Mouse (Mus musculus) liver, embryonic 12.5 days (tissue): ENCODE data around the gene Psmb3. TPM values are rescaled to one million over a fixed set of nuclear protein-coding genes. Genes with fewer than 3 reads are reported as not detected.
"Not testable (repeated sequence)": the region's sequence is repeated elsewhere in the genome, so short reads cannot be mapped to it uniquely, and the experiment has no call there.

Source experiments
- ATAC-seq: fragments of 200-750 bp; cut with Nextera tagmentation; 2 replicates; pipeline ENCODE4 v1.8.0; 2017; ENCODE audit warnings: moderate number of reproducible peaks, mild to moderate bottlenecking, moderate library complexity
- H3K27ac ChIP-seq: fragments of 300-500 bp; sonication (generic); 2 replicates; pipeline ENCODE4 v1.5.1; 2016; ENCODE audit warnings: mild to moderate bottlenecking
- H3K27me3 ChIP-seq: fragments of 300-500 bp; sonication (generic); replicated peaks from 2 replicates; pipeline ENCODE4 v1.6.1; 2016; ENCODE audit warnings: mild to moderate bottlenecking, moderate library complexity
- H3K36me3 ChIP-seq: fragments of 300-500 bp; sonication (generic); 2 replicates; pipeline ENCODE4 v1.6.1; 2016; ENCODE audit warnings: mild to moderate bottlenecking, moderate library complexity
- H3K4me1 ChIP-seq: fragments of 300-500 bp; sonication (generic); 2 replicates; pipeline ENCODE4 v1.6.1; 2016
- H3K4me2 ChIP-seq: fragments of 300-500 bp; sonication (generic); 2 replicates; pipeline ENCODE4 v1.6.1; 2016; ENCODE audit warnings: mild to moderate bottlenecking, moderate library complexity
- H3K4me3 ChIP-seq: fragments of 300-500 bp; sonication (generic); 2 replicates; pipeline ENCODE4 v1.5.1; 2016; ENCODE audit warnings: mild to moderate bottlenecking, moderate library complexity
- H3K9ac ChIP-seq: fragments of 300-500 bp; sonication (generic); 2 replicates; pipeline ENCODE4 v1.6.1; 2016; ENCODE audit warnings: mild to moderate bottlenecking, moderate library complexity
- H3K9me3 ChIP-seq: fragments of 300-500 bp; sonication (generic); replicated peaks from 2 replicates; pipeline ENCODE4 v1.6.1; 2016; ENCODE audit warnings: mild to moderate bottlenecking, moderate library complexity
- WGBS: fragments of 180-500 bp; shearing (Covaris S2); methylation state at CpG from one replicate; pipeline ENCODE4 v1.1.7; 2016; ENCODE audit not compliant: insufficient replicate concordance; 5-methylcytosine and 5-hydroxymethylcytosine counted together
- polyA plus RNA-seq: library from polyadenylated mRNA; unstranded; fragments of >200 nt; fragmentation: Nextera tagmentation; extraction: Ambion mirVana; gene quantifications from 2 replicates; pipeline ENCODE4 v1.2.1, GENCODE M21; 2016

Gene Psmb3
- polyA plus RNA-seq, 1 experiment from 2014 or later: 370 TPM

DNA sequence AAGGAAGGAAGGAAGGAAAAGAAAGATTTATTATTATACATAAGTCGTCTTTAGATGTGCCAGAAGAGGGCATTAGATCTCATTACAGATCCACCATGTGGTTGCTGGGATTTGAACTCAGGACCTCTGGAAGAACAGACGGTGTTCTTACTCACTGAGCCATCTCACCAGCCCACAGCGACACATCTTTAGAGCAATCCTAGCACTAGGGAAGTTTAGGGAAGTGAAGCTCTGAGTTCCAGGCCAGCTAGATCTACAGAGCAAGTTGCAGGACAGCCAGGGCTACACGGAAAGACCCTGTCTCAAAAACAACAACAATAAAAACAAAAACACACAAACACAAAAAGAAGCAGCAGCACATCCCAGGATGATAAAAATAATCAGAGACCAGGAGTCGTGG is 31.6 kb downstream of the Psmb3 start:
- not testable (repeated sequence) for H3K4me1 ChIP-seq, H3K4me3 ChIP-seq, H3K9ac ChIP-seq, H3K27ac ChIP-seq, H3K9me3 ChIP-seq, H3K4me2 ChIP-seq, ATAC-seq, H3K27me3 ChIP-seq
- 52% methylated on average over 5 of the region's 5 CpGs for WGBS
- peaks cover 29% of the 10 kb centered on the region for H3K36me3 ChIP-seq

DNA sequence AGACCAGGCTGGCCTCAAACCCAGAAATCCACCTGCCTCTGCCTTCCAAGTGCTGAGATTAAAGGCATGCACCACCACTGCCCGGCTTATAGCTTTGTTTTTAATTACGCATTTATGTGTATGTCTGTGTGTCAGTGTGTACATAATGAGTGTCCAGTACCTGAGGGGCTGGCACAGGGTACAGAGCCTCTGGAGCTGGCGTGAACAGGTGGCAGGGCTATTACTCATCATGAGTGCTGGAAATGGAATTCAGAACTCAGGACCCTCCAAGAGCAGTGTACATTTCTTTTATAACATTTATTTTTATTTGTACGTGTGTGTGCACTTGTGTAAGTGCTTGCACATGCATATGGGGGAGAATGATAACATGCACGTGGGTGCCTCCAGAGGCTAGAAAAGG is 33.4 kb downstream of the Psmb3 start:
- 78% methylated on average over 5 of the region's 5 CpGs for WGBS
- Histone ChIP-seq H3K9me3 (0 out of 2 replicates have a peak, but pooled peaks cover 2% of the 10 kb centered on the region), H3K27me3 (no peaks in the 10 kb centered on the region), H3K4me3 (no peak overlapping the region), H3K9ac (no peak overlapping the region), H3K36me3 (peaks cover 14% of the 10 kb centered on the region), H3K27ac (no peak overlapping the region), H3K4me2 (no peak overlapping the region), H3K4me1 (peaks cover 27% of the 10 kb centered on the region)
- ATAC-seq: no peak

DNA sequence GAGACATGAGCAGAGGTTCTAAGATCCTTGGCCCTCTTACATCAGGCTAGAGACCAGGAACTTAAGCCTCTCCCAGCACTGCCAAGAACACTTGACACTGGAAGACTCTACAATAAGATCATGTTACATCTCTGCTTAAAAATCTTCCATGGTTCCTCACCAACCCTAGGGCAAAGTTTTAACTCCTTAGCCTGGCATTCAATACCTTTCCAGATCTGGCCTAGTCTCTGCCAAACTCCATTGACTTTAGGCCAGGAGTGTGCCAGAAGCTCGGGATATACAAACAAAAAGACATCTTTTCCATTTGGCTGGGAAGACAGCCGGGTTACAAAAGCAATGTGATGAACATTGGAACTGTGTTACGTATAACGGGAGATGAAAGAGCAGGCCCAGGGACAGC is 34.4 kb downstream of the Psmb3 start:
- H3K4me3 ChIP-seq: no peak overlapping the region
- peaks cover 5% of the 10 kb centered on the region; the same call in 1 of the 2 replicates for H3K36me3 ChIP-seq
- peaks cover 34% of the 10 kb centered on the region for H3K4me1 ChIP-seq
- WGBS: 85% methylated on average over 4 of the region's 4 CpGs
- no peak overlapping the region for H3K4me2 ChIP-seq
- H3K9me3 ChIP-seq: 0 out of 2 replicates have a peak, but pooled peaks cover 2% of the 10 kb centered on the region
- no peak overlapping the region for H3K9ac ChIP-seq
- no peaks in the 10 kb centered on the region for H3K27me3 ChIP-seq
- no peak for ATAC-seq
- no peak overlapping the region for H3K27ac ChIP-seq

DNA sequence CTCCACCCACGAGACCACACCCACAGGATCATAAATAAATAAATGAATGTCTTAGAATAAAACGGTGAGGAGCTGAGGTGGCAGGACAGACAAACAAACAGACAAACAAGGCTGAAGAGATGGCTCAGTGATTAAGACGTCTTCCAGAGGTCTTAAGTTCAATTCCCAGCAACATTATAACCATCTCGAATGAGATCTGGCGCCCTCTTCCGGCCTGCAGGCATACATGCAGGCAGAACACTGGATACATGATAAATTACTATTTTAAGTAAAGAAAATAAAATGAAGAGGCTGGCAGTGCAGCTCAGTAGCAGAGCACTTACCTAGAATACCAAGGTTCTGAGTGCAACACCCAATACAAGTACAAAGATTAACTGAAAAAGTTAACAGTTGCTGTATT is 35.5 kb downstream of the Psmb3 start:
- 0 out of 2 replicates have a peak, but pooled peaks cover 2% of the 10 kb centered on the region for H3K9me3 ChIP-seq
- 53% methylated on average over 6 of the region's 6 CpGs for WGBS
- H3K4me2 ChIP-seq: no peak overlapping the region
- peaks cover 42% of the 10 kb centered on the region for H3K4me1 ChIP-seq
- no peak overlapping the region for H3K9ac ChIP-seq
- no peaks in the 10 kb centered on the region for H3K27me3 ChIP-seq
- peaks cover 5% of the 10 kb centered on the region; the same call in 1 of the 2 replicates for H3K36me3 ChIP-seq
- ATAC-seq: no peak
- H3K4me3 ChIP-seq: no peak overlapping the region
- H3K27ac ChIP-seq: no peak overlapping the region

DNA sequence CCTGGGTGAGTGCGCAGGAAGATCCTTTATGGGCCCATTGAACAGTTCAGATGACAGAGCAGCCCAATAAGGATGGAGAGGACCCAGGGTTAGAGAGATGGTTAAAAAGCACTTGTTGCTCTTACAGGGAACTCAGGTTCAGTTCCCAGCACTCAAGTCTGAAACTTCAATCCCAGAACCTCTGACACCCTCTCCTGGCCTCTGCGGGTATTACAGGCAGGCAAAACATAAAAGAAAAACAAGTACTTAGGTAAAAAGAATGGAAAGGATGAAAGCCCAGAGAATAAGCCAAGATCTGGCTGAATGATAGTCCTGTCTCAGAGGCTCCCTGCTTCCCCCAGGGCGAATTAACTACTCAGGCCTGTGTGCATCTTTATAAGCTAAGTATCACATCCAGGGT is 36.0 kb downstream of the Psmb3 start:
- WGBS: 85% methylated on average over 3 of the region's 3 CpGs
- ATAC-seq: no peak
- Histone ChIP-seq H3K9me3 (0 out of 2 replicates have a peak, but pooled peaks cover 2% of the 10 kb centered on the region), H3K27me3 (no peaks in the 10 kb centered on the region), H3K36me3 (peaks cover 5% of the 10 kb centered on the region; the same call in 1 of the 2 replicates), H3K4me1 (peaks cover 42% of the 10 kb centered on the region), H3K27ac (no peak overlapping the region), H3K9ac (no peak overlapping the region), H3K4me2 (no peak overlapping the region), H3K4me3 (no peak overlapping the region)

DNA sequence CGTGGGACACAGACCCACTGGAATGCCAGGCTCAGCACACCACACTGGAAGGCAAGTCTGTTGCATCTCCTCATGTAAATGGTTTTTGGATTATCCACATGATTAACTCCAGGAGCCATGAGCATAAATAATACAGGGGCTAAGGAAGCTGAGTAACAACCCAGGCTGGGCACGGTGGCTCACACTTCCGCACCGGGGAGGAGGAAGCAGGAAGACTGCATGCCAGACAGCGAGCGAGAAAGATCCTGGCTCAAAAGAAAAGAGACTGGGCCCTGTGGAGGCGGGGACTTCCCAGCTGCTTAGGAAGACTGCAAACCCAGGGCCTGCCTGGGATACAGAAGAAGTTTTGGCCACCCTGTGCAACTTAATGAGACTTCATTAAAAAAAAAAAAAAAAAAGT is 37.0 kb downstream of the Psmb3 start:
- Histone ChIP-seq H3K4me3 (no peak overlapping the region), H3K9ac (no peak overlapping the region), H3K27me3 (no peaks in the 10 kb centered on the region), H3K36me3 (peaks cover 5% of the 10 kb centered on the region; the same call in 1 of the 2 replicates), H3K4me1 (peaks cover 43% of the 10 kb centered on the region), H3K27ac (no peak overlapping the region), H3K9me3 (0 out of 2 replicates have a peak, but pooled peaks cover 2% of the 10 kb centered on the region), H3K4me2 (no peak overlapping the region; the same call in 1 of the 2 replicates)
- WGBS: 47% methylated on average over 7 of the region's 7 CpGs
- ATAC-seq: no peak

DNA sequence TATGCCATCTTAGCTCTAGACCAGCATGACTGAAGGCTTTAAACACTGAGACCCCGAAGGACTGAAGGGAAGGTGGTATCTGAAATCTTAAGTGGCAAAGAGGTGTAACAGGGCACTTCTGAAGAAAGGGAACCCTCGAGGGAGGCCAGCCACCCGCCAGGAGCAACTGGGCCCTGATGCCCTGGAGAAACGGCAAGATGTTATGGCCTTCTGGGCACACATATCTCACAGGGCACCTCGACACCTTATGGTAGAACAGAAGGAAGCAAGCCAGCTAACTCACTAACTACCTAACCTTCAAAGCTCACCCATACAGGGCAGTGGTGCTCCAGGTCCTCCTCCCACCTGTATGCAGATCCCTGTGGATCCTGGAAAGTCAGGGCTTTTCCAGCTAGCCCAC is 39.0 kb downstream of the Psmb3 start:
- WGBS: 68% methylated on average over 5 of the region's 5 CpGs
- Histone ChIP-seq H3K27me3 (no peaks in the 10 kb centered on the region), H3K9me3 (0 out of 2 replicates have a peak, but pooled peaks cover 2% of the 10 kb centered on the region), H3K36me3 (peaks cover 18% of the 10 kb centered on the region), H3K27ac (no peak overlapping the region), H3K9ac (0 out of 2 replicates have a peak overlapping the region, but pooled peaks have one; percentile 90), H3K4me3 (no peak overlapping the region), H3K4me1 (peaks cover 52% of the 10 kb centered on the region), H3K4me2 (peak overlapping the region; percentile 93; the same call in 1 of the 2 replicates)
- ATAC-seq: no peak

DNA sequence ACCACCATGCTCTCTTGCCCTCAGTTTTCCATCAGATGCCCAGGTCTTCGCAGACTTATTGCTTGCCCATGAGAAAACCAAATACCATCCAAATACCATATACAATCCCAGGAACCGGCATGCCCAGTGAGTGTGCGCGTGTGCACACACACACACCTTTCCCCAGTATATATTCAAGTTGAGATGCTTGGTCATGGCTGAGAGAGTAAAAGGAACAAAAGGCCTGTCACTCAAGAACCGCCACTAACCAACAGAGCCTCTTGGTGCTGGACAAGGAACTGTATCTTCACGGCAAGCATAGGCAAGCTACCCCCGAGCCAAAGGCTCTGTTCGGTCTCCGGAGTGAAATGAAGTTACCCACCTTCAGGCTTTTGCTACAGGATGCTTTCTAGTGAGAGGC is 39.4 kb downstream of the Psmb3 start:
- Histone ChIP-seq H3K9me3 (0 out of 2 replicates have a peak, but pooled peaks cover 2% of the 10 kb centered on the region), H3K9ac (peak overlapping the region; percentile 90; the same call in 1 of the 2 replicates), H3K36me3 (peaks cover 23% of the 10 kb centered on the region), H3K4me2 (peak overlapping the region; percentile 93), H3K27ac (no peak overlapping the region), H3K4me3 (peak overlapping the region; percentile 85), H3K4me1 (peaks cover 52% of the 10 kb centered on the region), H3K27me3 (no peaks in the 10 kb centered on the region)
- 69% methylated on average over 9 of the region's 9 CpGs for WGBS
- ATAC-seq: no peak

DNA sequence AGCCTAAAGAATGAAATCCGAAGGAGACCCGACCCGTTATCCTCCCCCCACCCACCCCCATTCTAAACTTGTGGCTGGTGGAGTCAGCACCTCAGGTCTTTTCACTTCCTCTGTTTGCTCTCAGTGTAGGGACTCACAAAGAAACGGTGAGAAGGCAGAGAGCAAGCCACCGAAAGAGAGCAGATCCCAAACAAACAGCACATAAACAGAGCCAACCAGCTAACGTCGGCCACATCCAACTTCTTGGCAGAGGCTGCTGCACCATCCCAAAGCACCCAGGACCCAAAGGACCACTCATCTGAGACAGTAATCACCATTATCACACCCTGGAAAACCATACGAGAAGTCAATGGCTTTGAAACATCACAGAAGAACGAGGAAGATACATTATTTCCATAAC is 40.2 kb downstream of the Psmb3 start:
- WGBS: 9% methylated on average over 9 of the region's 9 CpGs
- H3K4me3 ChIP-seq: peak overlapping the region; percentile 85
- H3K36me3 ChIP-seq: peaks cover 31% of the 10 kb centered on the region
- H3K9me3 ChIP-seq: 0 out of 2 replicates have a peak, but pooled peaks cover 2% of the 10 kb centered on the region
- no peaks in the 10 kb centered on the region for H3K27me3 ChIP-seq
- H3K4me2 ChIP-seq: peak overlapping the region; percentile 93
- H3K4me1 ChIP-seq: peaks cover 52% of the 10 kb centered on the region
- H3K9ac ChIP-seq: peak overlapping the region; percentile 90
- peak overlapping the region; percentile 85; the same call in 1 of the 2 replicates for H3K27ac ChIP-seq
- no peak for ATAC-seq

DNA sequence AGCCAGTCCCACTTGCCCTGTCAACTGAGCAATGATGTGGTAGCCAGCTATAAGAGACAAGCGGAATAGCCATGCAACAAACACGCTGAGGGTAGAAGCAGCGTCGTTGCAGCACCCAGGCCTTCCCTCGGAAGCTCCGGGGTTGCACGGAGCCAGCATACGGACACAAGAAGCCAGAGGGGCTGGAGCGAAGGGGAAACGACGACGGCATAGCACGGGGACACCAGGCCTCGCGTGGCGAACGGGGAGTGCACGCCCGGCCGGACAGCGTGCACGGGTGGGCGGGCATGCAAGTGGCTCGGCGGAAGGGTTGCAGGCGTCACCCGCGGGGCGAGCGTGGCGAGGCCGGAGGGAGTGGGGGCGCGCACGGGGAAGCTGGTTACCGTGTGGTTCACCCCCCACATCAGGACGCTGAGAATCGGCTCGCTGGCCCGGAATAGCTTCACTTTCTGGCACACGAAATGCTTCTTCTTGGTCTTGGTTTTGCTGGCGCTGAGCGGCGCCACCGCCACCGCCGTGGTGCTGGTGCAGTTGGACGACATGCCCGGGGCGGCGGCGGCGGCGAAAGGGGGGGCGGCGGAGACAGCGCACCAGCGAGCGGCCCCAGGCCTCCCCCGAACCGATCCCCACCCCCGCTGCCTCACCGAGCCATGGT is 41.0 kb downstream of the Psmb3 start, which contains the start of gene Pip4k2b:
Gene Pip4k2b, minus strand, starts transcription at position 642 of the 655 bp plus-strand sequence.
- Histone ChIP-seq H3K36me3 (peaks cover 35% of the 10 kb centered on the region), H3K4me1 (peaks cover 54% of the 10 kb centered on the region), H3K27me3 (no peaks in the 10 kb centered on the region), H3K4me3 (peak within 1 kb of the TSS; percentile 85), H3K9ac (peak within 1 kb of the TSS; percentile 90), H3K9me3 (0 out of 2 replicates have a peak, but pooled peaks cover under 1% of the 10 kb centered on the region), H3K27ac (peak within 1 kb of the TSS; percentile 85), H3K4me2 (peak within 1 kb of the TSS; percentile 93)
- peak; percentile 57 for ATAC-seq
- WGBS: 1% methylated on average over 51 of the region's 63 CpGs

DNA sequence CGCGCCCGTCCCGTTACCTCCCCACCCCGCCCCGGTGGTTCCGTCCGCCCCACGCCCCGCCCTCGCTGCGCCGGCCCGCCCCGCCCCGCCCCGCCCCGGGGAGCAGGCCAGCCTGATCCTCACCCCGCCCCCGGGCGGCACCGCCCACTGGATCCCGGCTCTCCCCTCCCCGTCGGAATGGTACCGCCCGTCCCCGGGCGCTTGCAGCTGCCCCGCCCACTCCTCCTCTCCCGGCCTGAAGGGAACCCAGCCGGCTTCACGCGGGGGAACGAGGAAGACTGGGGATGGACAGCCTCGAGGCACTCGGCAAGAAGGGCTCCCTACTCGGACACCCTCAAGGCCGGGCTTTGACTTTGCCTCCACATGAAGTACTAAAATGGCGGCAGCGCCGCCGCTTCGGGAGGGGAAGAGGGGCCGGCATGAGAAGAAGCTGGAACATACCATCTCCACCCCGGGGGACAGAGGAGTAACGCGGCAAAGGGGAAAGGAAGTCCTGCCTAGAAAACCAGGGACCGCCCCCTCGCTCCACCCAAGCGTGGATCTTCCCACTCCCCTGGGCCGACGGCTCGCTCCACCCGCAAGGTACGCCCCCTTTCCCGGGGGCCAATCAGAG is 41.6 kb downstream of the Psmb3 start:
- Histone ChIP-seq H3K4me2 (peak overlapping the region; percentile 93), H3K27ac (peak overlapping the region; percentile 85), H3K4me3 (peak overlapping the region; percentile 85), H3K9me3 (no peaks in the 10 kb centered on the region), H3K9ac (peak overlapping the region; percentile 90), H3K36me3 (peaks cover 37% of the 10 kb centered on the region), H3K27me3 (no peaks in the 10 kb centered on the region), H3K4me1 (peaks cover 59% of the 10 kb centered on the region)
- peak; percentile 90 for ATAC-seq
- 3% methylated on average over 44 of the region's 57 CpGs for whole genome bisulfite sequencing

DNA sequence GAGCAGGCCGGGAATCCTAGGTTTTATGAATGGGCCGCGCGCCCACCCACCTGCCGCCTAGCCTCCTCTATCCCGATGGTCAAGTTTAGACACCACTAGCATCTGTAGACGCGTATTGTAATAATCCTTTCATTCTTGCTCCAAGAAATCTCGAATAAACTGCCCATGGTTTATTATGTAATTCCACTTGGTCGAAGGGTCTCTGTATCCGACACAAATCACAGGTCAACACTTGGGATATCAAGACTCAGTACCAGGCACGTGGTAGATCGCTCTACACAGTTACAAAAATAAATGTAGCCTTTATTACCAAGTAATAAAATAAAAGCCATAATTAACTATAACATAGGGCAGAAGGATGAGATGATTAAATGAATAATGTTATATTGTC is 42.1 kb downstream of the Psmb3 start:
- peak overlapping the region; percentile 85 for H3K4me3 ChIP-seq
- ATAC-seq: no peak
- peaks cover 42% of the 10 kb centered on the region for H3K36me3 ChIP-seq
- peak overlapping the region; percentile 93 for H3K4me2 ChIP-seq
- no peaks in the 10 kb centered on the region for H3K27me3 ChIP-seq
- H3K27ac ChIP-seq: peak overlapping the region; percentile 83
- no peaks in the 10 kb centered on the region for H3K9me3 ChIP-seq
- H3K4me1 ChIP-seq: peaks cover 57% of the 10 kb centered on the region
- 9% methylated on average over 13 of the region's 13 CpGs for WGBS
- H3K9ac ChIP-seq: peak overlapping the region; percentile 76; the same call in 1 of the 2 replicates
